Mouse (Mus musculus) spleen, postnatal 0 days (tissue): ENCODE measurements around the gene Crybg3. TPM values are rescaled to one million over a fixed set of nuclear protein-coding genes. Genes with fewer than 3 reads are reported as not detected.

Experiments
- polyA plus RNA-seq: library from polyadenylated mRNA; unstranded; fragments of >200 nt; fragmentation: Nextera tagmentation; extraction: Ambion mirVana; gene quantifications from 2 replicates; pipeline ENCODE4 v1.2.1, GENCODE M21; 2015

Crybg3 gene
- 2.0 and 2.6 TPM in 2 replicates for polyA plus RNA-seq

GRCm38 (mm10) chr16:59600311-59601251, at the start of gene Crybg3:
Gene Crybg3, minus strand, starts transcription at chr16:59600979.

GRCm38 (mm10) chr16:59639102-59639691, 38.4 kb upstream of the Crybg3 start, which contains the start of gene Arl6:
Gene Arl6, minus strand, starts transcription at chr16:59639391.

GRCm38 (mm10) chr16:59471637-59472278, 129.0 kb downstream of the Crybg3 start, which contains the start of gene Riox2:
Gene Riox2, plus strand, starts transcription at chr16:59471775.

Other genes starting within 250 kb of the Crybg3 start
- gene Olfr209, start 237.0 kb downstream of the Crybg3 start, polyA plus RNA-seq = not detected in 2 replicates
- not detected in 2 replicates for gene Gabrr3, start 193.6 kb downstream of the Crybg3 start, polyA plus RNA-seq
- 15.9 and 16.5 TPM in 2 replicates for gene Riox2, start 129.2 kb downstream of the Crybg3 start, polyA plus RNA-seq
- gene Arl6, start 38.4 kb upstream of the Crybg3 start, polyA plus RNA-seq = 8.8 and 9.7 TPM in 2 replicates